Mouse (Mus musculus) neural tube, embryonic 14.5 days (tissue): ENCODE results near the gene Kcnk6. TPM values are rescaled to one million over a fixed set of nuclear protein-coding genes. Genes with fewer than 3 reads are reported as not detected.

Experiments
- polyA plus RNA-seq: library from polyadenylated mRNA; unstranded; fragments of >200 nt; fragmentation: Nextera tagmentation; extraction: Ambion mirVana; gene quantifications from 2 replicates; pipeline ENCODE4 v1.2.1, GENCODE M21; 2014

Kcnk6 gene
- polyA plus RNA-seq, 1 experiment from 2014 or later, result 0.52 TPM

Other genes with a start within 250 kb of the Kcnk6 start
- gene Ryr1, start 107.3 kb downstream of the Kcnk6 start, polyA plus RNA-seq, result 5.9 and 11.6 TPM in 2 replicates
- 0.51 and 0.59 TPM in 2 replicates for gene Rasgrp4, start 97.7 kb downstream of the Kcnk6 start, polyA plus RNA-seq
- gene Fam98c, start 76.3 kb downstream of the Kcnk6 start, polyA plus RNA-seq, result 29.5 and 33.6 TPM in 2 replicates
- gene Ggn, start 62.3 kb downstream of the Kcnk6 start, polyA plus RNA-seq, result 0.23 and 0.33 TPM in 2 replicates
- 9.6 and 14.9 TPM in 2 replicates for gene Spred3, start 62.1 kb downstream of the Kcnk6 start, polyA plus RNA-seq
- gene Psmd8, start 51.8 kb downstream of the Kcnk6 start, polyA plus RNA-seq, result 301 and 308 TPM in 2 replicates
- 2.5 and 3.8 TPM in 2 replicates for gene Catsperg1, start 18.5 kb downstream of the Kcnk6 start, polyA plus RNA-seq
- 95.3 and 104 TPM in 2 replicates for gene Yif1b, start 5.8 kb upstream of the Kcnk6 start, polyA plus RNA-seq
- gene 2200002D01Rik, start 16.0 kb upstream of the Kcnk6 start, polyA plus RNA-seq, result 0.50 and 0.75 TPM in 2 replicates
- gene Spint2, start 49.4 kb upstream of the Kcnk6 start, polyA plus RNA-seq, result 46.9 and 62.4 TPM in 2 replicates
- 1.8 and 3.6 TPM in 2 replicates for gene Ppp1r14a, start 56.8 kb upstream of the Kcnk6 start, polyA plus RNA-seq
- gene Dpf1, start 71.4 kb upstream of the Kcnk6 start, polyA plus RNA-seq, result 190 and 228 TPM in 2 replicates